Mouse (Mus musculus): ENCODE results near the gene Smyd3. TPM values are rescaled to one million over a fixed set of nuclear protein-coding genes. Genes with fewer than 3 reads are reported as not detected.

Smyd3 gene
- polyA plus RNA-seq, 1 experiment from 2014 or later: 22.3 TPM

GRCm38 (mm10) chr1:179213381-179213780 lies 304.5 kb downstream of the Smyd3 start:
- no peak for ATAC-seq (replicated peaks; ENCODE audit: low FRiP score, low TSS enrichment, low read depth)
- Histone ChIP-seq H3K9ac (ENCODE audit: low read length) (no peak overlapping the region), H3K27ac (ENCODE audit: low read depth) (no peak overlapping the region), H3K4me3 (ENCODE audit: low read depth, low read length) (no peak overlapping the region), H3K36me3 (ENCODE audit: control insufficient read depth, insufficient read depth, low read length) (no peaks in the 10 kb centered on the region), H3K27me3 (replicated peaks; ENCODE audit: control insufficient read depth, insufficient read depth, low read length) (no peaks in the 10 kb centered on the region), H3K4me1 (replicated peaks; ENCODE audit: control insufficient read depth, insufficient read depth, low read length) (no peaks in the 10 kb centered on the region), H3K9me3 (ENCODE audit: control insufficient read depth, low read length) (no peaks in the 10 kb centered on the region), H3K4me2 (ENCODE audit: low read length) (no peak overlapping the region)
- DNase-seq (ENCODE audit: low spot score): no peak
- 92% methylated on average over 9 of the region's 9 CpGs for WGBS

GRCm38 (mm10) chr1:179212295-179212694 lies 305.5 kb downstream of the Smyd3 start:
- Histone ChIP-seq H3K27me3 (replicated peaks; ENCODE audit: control insufficient read depth, insufficient read depth, low read length) (no peaks in the 10 kb centered on the region), H3K36me3 (ENCODE audit: control insufficient read depth, insufficient read depth, low read length) (no peaks in the 10 kb centered on the region), H3K9me3 (ENCODE audit: control insufficient read depth, low read length) (no peaks in the 10 kb centered on the region), H3K9ac (ENCODE audit: low read length) (no peak overlapping the region), H3K4me1 (replicated peaks; ENCODE audit: control insufficient read depth, insufficient read depth, low read length) (peaks cover 3% of the 10 kb centered on the region; the same call in 1 of the 2 replicates), H3K27ac (ENCODE audit: low read depth) (no peak overlapping the region), H3K4me2 (ENCODE audit: low read length) (no peak overlapping the region), H3K4me3 (ENCODE audit: low read depth, low read length) (no peak overlapping the region)
- ATAC-seq (replicated peaks; ENCODE audit: low FRiP score, low TSS enrichment, low read depth): no peak
- DNase-seq (ENCODE audit: low spot score): no peak
- WGBS: 32% methylated on average over 7 of the region's 7 CpGs

GRCm38 (mm10) chr1:179211313-179211712 lies 306.5 kb downstream of the Smyd3 start:
- no peak overlapping the region for H3K4me2 ChIP-seq (ENCODE audit: low read length)
- peaks cover 7% of the 10 kb centered on the region; the same call in 1 of the 2 replicates for H3K4me1 ChIP-seq (replicated peaks; ENCODE audit: control insufficient read depth, insufficient read depth, low read length)
- no peak overlapping the region for H3K4me3 ChIP-seq (ENCODE audit: low read depth, low read length)
- no peaks in the 10 kb centered on the region for H3K27me3 ChIP-seq (replicated peaks; ENCODE audit: control insufficient read depth, insufficient read depth, low read length)
- H3K9ac ChIP-seq (ENCODE audit: low read length): no peak overlapping the region
- no peaks in the 10 kb centered on the region for H3K36me3 ChIP-seq (ENCODE audit: control insufficient read depth, insufficient read depth, low read length)
- no peak for DNase-seq (ENCODE audit: low spot score)
- ATAC-seq (replicated peaks; ENCODE audit: low FRiP score, low TSS enrichment, low read depth): no peak
- WGBS: 75% methylated on average over 4 of the region's 4 CpGs
- no peak overlapping the region for H3K27ac ChIP-seq (ENCODE audit: low read depth)
- H3K9me3 ChIP-seq (ENCODE audit: control insufficient read depth, low read length): no peaks in the 10 kb centered on the region

- Histone ChIP-seq H3K9me3 (ENCODE audit: control insufficient read depth, low read length) (no peaks in the 10 kb centered on the region), H3K36me3 (ENCODE audit: control insufficient read depth, insufficient read depth, low read length) (no peaks in the 10 kb centered on the region), H3K9ac (ENCODE audit: low read length) (no peak overlapping the region), H3K27ac (ENCODE audit: low read depth) (no peak overlapping the region), H3K4me1 (replicated peaks; ENCODE audit: control insufficient read depth, insufficient read depth, low read length) (peaks cover 7% of the 10 kb centered on the region; the same call in 1 of the 2 replicates), H3K4me3 (ENCODE audit: low read depth, low read length) (no peak overlapping the region), H3K4me2 (ENCODE audit: low read length) (no peak overlapping the region), H3K27me3 (replicated peaks; ENCODE audit: control insufficient read depth, insufficient read depth, low read length) (no peaks in the 10 kb centered on the region)
- 71% methylated on average over 12 of the region's 12 CpGs for WGBS
- DNase-seq (ENCODE audit: low spot score) (no peak), ATAC-seq (replicated peaks; ENCODE audit: low FRiP score, low TSS enrichment, low read depth) (no peak)
Measured at GRCm38 (mm10) chr1:179207846-179208595, 309.8 kb downstream of the Smyd3 start.

GRCm38 (mm10) chr1:179207180-179207741 lies 310.6 kb downstream of the Smyd3 start:
- Histone ChIP-seq H3K4me1 (replicated peaks; ENCODE audit: control insufficient read depth, insufficient read depth, low read length) (peaks cover 7% of the 10 kb centered on the region; the same call in 1 of the 2 replicates), H3K9me3 (ENCODE audit: control insufficient read depth, low read length) (no peaks in the 10 kb centered on the region), H3K4me3 (ENCODE audit: low read depth, low read length) (no peak overlapping the region), H3K4me2 (ENCODE audit: low read length) (no peak overlapping the region), H3K27ac (ENCODE audit: low read depth) (no peak overlapping the region), H3K27me3 (replicated peaks; ENCODE audit: control insufficient read depth, insufficient read depth, low read length) (no peaks in the 10 kb centered on the region), H3K36me3 (ENCODE audit: control insufficient read depth, insufficient read depth, low read length) (no peaks in the 10 kb centered on the region), H3K9ac (ENCODE audit: low read length) (no peak overlapping the region)
- DNase-seq (ENCODE audit: low spot score): no peak
- no peak for ATAC-seq (replicated peaks; ENCODE audit: low FRiP score, low TSS enrichment, low read depth)
- 46% methylated on average over 9 of the region's 9 CpGs for WGBS

- Histone ChIP-seq H3K4me1 (replicated peaks; ENCODE audit: control insufficient read depth, insufficient read depth, low read length) (peaks cover 17% of the 10 kb centered on the region), H3K4me3 (ENCODE audit: low read depth, low read length) (no peak overlapping the region), H3K36me3 (ENCODE audit: control insufficient read depth, insufficient read depth, low read length) (no peaks in the 10 kb centered on the region), H3K4me2 (ENCODE audit: low read length) (0 out of 2 replicates have a peak overlapping the region, but pooled peaks have one; percentile 2), H3K9me3 (ENCODE audit: control insufficient read depth, low read length) (no peaks in the 10 kb centered on the region), H3K9ac (ENCODE audit: low read length) (no peak overlapping the region), H3K27me3 (replicated peaks; ENCODE audit: control insufficient read depth, insufficient read depth, low read length) (no peaks in the 10 kb centered on the region), H3K27ac (ENCODE audit: low read depth) (peak overlapping the region; percentile 54; the same call in 1 of the 2 replicates)
- ATAC-seq (replicated peaks; ENCODE audit: low FRiP score, low TSS enrichment, low read depth) (no peak), DNase-seq (ENCODE audit: low spot score) (no peak)
- 86% methylated on average over 9 of the region's 9 CpGs for WGBS
Measured at GRCm38 (mm10) chr1:179198517-179199200, 319.2 kb downstream of the Smyd3 start.

DNA sequence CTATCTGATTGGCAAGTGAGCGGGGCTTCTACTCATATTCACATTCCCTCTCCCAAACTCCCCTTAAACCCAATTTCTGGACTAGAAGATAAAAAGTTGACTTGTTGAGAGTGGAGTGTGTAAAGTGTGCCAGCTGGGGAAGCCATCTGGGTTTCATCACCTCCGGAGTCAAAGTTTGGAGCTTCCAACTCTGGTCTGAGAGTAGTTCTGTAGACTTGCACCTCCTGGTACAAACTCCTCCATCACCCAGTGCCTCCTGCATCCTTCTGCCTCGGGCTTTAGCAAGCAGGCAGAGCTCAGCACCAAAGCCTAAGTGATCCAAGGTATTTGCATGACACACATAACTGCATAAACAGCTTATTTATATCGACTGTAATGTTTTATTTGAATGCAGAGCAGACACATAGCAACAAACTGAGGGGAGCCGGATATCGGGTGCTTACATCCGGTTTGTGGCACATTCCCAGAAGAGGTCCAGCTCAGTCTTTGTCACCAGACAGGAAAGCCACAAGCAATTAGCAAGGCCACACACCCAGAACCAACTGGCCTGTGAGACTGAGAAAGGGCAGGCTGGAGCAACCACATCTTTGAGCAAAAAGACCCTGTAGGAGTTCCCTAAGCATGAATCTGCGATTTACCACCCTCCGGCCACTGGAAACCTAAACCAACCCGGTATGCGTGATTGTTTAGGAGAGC lies 319.9 kb downstream of the Smyd3 start:
- Histone ChIP-seq H3K4me1 (replicated peaks; ENCODE audit: control insufficient read depth, insufficient read depth, low read length) (peaks cover 17% of the 10 kb centered on the region), H3K27me3 (replicated peaks; ENCODE audit: control insufficient read depth, insufficient read depth, low read length) (no peaks in the 10 kb centered on the region), H3K4me2 (ENCODE audit: low read length) (no peak overlapping the region), H3K27ac (ENCODE audit: low read depth) (peak overlapping the region; percentile 54; the same call in 1 of the 2 replicates), H3K36me3 (ENCODE audit: control insufficient read depth, insufficient read depth, low read length) (no peaks in the 10 kb centered on the region), H3K9me3 (ENCODE audit: control insufficient read depth, low read length) (no peaks in the 10 kb centered on the region), H3K9ac (ENCODE audit: low read length) (no peak overlapping the region), H3K4me3 (ENCODE audit: low read depth, low read length) (no peak overlapping the region)
- no peak for DNase-seq (ENCODE audit: low spot score)
- ATAC-seq (replicated peaks; ENCODE audit: low FRiP score, low TSS enrichment, low read depth): 0 out of 2 replicates have a peak, but pooled peaks have one; percentile 27
- WGBS: 33% methylated on average over 11 of the region's 11 CpGs

DNA sequence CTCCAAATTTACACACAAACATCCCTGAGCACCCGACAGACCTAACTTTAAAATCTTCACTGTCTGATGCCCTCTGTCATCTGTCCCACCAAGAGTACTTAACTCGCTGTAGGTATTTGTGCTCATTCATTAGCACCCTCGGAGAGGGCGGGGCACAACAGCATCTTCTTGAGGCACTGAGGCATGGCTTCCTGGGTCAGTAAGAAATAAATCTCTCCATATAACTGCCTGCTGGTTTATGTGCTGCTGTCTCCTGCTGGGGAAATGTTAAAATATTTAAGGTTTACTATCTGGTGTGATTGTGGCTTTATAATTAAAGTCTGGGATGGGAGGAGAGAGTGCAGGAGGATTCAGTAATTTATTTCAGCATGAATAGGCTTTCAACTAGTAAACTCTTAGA lies 320.7 kb downstream of the Smyd3 start:
- no peak for DNase-seq (ENCODE audit: low spot score)
- Histone ChIP-seq H3K4me3 (ENCODE audit: low read depth, low read length) (no peak overlapping the region), H3K9ac (ENCODE audit: low read length) (no peak overlapping the region), H3K9me3 (ENCODE audit: control insufficient read depth, low read length) (no peaks in the 10 kb centered on the region), H3K27ac (ENCODE audit: low read depth) (no peak overlapping the region; the same call in 1 of the 2 replicates), H3K36me3 (ENCODE audit: control insufficient read depth, insufficient read depth, low read length) (no peaks in the 10 kb centered on the region), H3K4me1 (replicated peaks; ENCODE audit: control insufficient read depth, insufficient read depth, low read length) (peaks cover 17% of the 10 kb centered on the region), H3K27me3 (replicated peaks; ENCODE audit: control insufficient read depth, insufficient read depth, low read length) (no peaks in the 10 kb centered on the region), H3K4me2 (ENCODE audit: low read length) (no peak overlapping the region)
- ATAC-seq (replicated peaks; ENCODE audit: low FRiP score, low TSS enrichment, low read depth): no peak
- 46% methylated on average over 4 of the region's 4 CpGs for WGBS
